In the genomic region with DNA sequence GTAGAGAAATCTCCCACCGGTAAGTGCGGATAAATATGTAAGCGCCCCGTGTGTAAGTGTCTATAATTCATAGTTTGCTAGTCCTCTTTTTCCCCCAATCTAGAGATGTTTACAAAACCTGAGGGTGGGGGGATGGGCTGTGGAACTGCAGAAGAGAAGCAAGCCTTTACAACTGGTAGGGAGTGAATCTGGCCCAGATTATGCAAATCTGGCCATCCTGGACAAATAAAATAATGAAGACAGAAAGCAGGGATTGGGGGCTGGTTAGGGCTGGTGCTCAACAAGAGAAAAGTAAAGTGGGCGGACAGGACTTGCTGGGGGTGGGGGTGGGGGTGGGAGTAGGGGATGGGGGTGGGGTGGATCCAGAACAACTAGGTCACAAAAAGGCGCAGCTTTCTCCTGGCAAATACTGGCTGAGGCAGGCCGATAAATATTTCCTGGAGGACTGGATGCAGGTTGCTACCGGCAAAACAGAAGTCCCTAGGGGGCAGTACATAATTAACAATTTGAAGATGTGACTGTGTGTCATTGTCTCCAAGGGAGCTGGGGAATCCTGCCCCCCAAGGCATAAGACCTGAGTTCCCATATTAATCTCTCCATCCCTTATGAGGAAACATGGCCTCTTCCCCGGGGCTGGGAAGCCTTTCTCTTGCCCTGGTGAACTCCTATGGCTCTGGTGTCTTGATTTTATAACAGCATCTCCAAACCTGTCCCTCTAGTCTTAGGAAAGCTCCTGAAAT, we compare ENCODE assay signal across 14 mouse cellular contexts.
A peak's percentile ranks its signal among the peaks of the same experiment; 100 is the strongest.
DNase-seq lines count a peak whose midpoint lies in the region; ATAC-seq lines count a peak whose summit lies in the region.
"Had no signal": no experiment of that assay in that cellular context is flagged by ENCODE, and none has a peak within 500 bp of the region (broad histone marks: within the 10 kb centered on the region; RNA-seq: fewer than 3 reads in every experiment).

No protein-coding gene starts in this region.

- H3K36me3 ChIP-seq in hindbrain, embryonic 10.5 days = no peaks in the 10 kb centered on the region
- H3K36me3 ChIP-seq in hindbrain, embryonic 16.5 days (ENCODE audit: control insufficient read depth, insufficient read depth, low read length) = no peaks in the 10 kb centered on the region
- no peaks in the 10 kb centered on the region for H3K36me3 ChIP-seq in hindbrain, embryonic 13.5 days

- 0 out of 2 replicates have a peak, but pooled peaks cover 7% of the 10 kb centered on the region for H3K27me3 ChIP-seq in hindbrain, embryonic 10.5 days (ENCODE audit: insufficient read depth, poor library complexity, severe bottlenecking)
- H3K27me3 ChIP-seq in hindbrain, embryonic 16.5 days (replicated peaks; ENCODE audit: control insufficient read depth, insufficient read depth, low read length) = no peaks in the 10 kb centered on the region
- H3K27me3 ChIP-seq in hindbrain, embryonic 13.5 days = 0 out of 2 replicates have a peak, but pooled peaks cover 8% of the 10 kb centered on the region

- no peak for ATAC-seq in hindbrain, embryonic 16.5 days
- peak; percentile 65; the same call in 1 of the 2 replicates for ATAC-seq in hindbrain, embryonic 13.5 days (ENCODE audit: low FRiP score)

- H3K9me3 ChIP-seq in hindbrain, embryonic 10.5 days = no peaks in the 10 kb centered on the region
- no peaks in the 10 kb centered on the region for H3K9me3 ChIP-seq in hindbrain, embryonic 16.5 days (ENCODE audit: control insufficient read depth, low read length)
- 0 out of 2 replicates have a peak, but pooled peaks cover 5% of the 10 kb centered on the region for H3K9me3 ChIP-seq in hindbrain, embryonic 13.5 days

- no peak overlapping the region for H3K9ac ChIP-seq in hindbrain, embryonic 16.5 days (ENCODE audit: low read depth, low read length)
- no peak overlapping the region for H3K9ac ChIP-seq in hindbrain, embryonic 13.5 days

- peak overlapping the region; percentile 70 for H3K27ac ChIP-seq in hindbrain, embryonic 10.5 days
- no peak overlapping the region for H3K27ac ChIP-seq in hindbrain, embryonic 16.5 days (ENCODE audit: low read depth, low read length)
- peak overlapping the region; percentile 23 for H3K27ac ChIP-seq in hindbrain, embryonic 13.5 days

- no peak overlapping the region for H3K4me2 ChIP-seq in hindbrain, embryonic 16.5 days (ENCODE audit: low read length)
- H3K4me2 ChIP-seq in hindbrain, embryonic 13.5 days = no peak overlapping the region
- H3K4me2 ChIP-seq: liver, embryonic 11.5 days had no signal

- no peak overlapping the region for H3K4me3 ChIP-seq in hindbrain, embryonic 10.5 days
- H3K4me3 ChIP-seq in hindbrain, embryonic 16.5 days (ENCODE audit: low read length) = no peak overlapping the region
- H3K4me3 ChIP-seq in hindbrain, embryonic 13.5 days = no peak overlapping the region
- H3K4me3 ChIP-seq: erythroblast, embryonic 14.5 days had no signal

- WGBS in hindbrain, embryonic 10.5 days = 49% methylated on average over 9 of the region's 9 CpGs
- WGBS in hindbrain, embryonic 16.5 days = 43% methylated on average over 9 of the region's 9 CpGs
- 41% methylated on average over 9 of the region's 9 CpGs for WGBS in hindbrain, embryonic 13.5 days

- peaks cover 27% of the 10 kb centered on the region for H3K4me1 ChIP-seq in hindbrain, embryonic 10.5 days (replicated peaks)
- peaks cover 5% of the 10 kb centered on the region; the same call in 1 of the 2 replicates for H3K4me1 ChIP-seq in hindbrain, embryonic 16.5 days (ENCODE audit: control insufficient read depth, insufficient read depth, low read depth, low read length)
- peaks cover 24% of the 10 kb centered on the region for H3K4me1 ChIP-seq in hindbrain, embryonic 13.5 days (replicated peaks)

- DNase-seq in hindbrain, embryonic 10.5 days (ENCODE audit: low spot score) = peak; percentile 15
- DNase-seq in 3T3-L1 (ENCODE audit: low read depth, low spot score) = peak; percentile 43
- DNase-seq in ZHBTc4 (ENCODE audit: low read depth, low spot score) = peak; percentile 5
- no peak for DNase-seq in spleen, adult 18-20 months
- DNase-seq in heart, adult 8-10 months (ENCODE audit: low spot score) = no peak
- DNase-seq in urinary bladder, adult 18-20 months (ENCODE audit: low spot score in 2 of 2) = no peak
- DNase-seq: adrenal gland, adult 2 months; cerebellum, adult 8-10 months; heart, adult 18-20 months; layer of hippocampus, adult 9-11 months had no signal

Comparison
In these comparisons a context has a peak if more than half of its experiments do, and no peak if none do; other contexts are left out.
1. DNase-seq: peak in hindbrain, embryonic 10.5 days (single experiment), 3T3-L1 (single experiment) and ZHBTc4 (single experiment); none in spleen, adult 18-20 months (0 of 2), heart, adult 8-10 months (single experiment) and urinary bladder, adult 18-20 months (0 of 2).